Mouse (Mus musculus): Measurements from ENCODE around the gene Clock.

- TF ChIP-seq CTCF (IDR thresholded peaks at IDR 0.05; ENCODE audit: low read depth), result no peak
- no peak for TF ChIP-seq EP300 (IDR thresholded peaks at IDR 0.05; ENCODE audit: low read depth)
Measured at GRCm38 (mm10) chr5:76187885-76188284, 116.7 kb downstream of the Clock start.

All from liver, embryonic 14.5 days (tissue).